Mouse (Mus musculus): ENCODE measurements at regions not wholly inside any gene's neighbourhood (a gene's known extent, or its start where the extent isn't known, plus 50 kb on each side); places are given as distances from the start of the nearest gene placed in this dataset.

GRCm38 (mm10) chr3:52728860-52729259 is 288.2 kb downstream of the Cog6 start:
- Histone ChIP-seq H3K27ac (replicated peaks; ENCODE audit: insufficient read depth, low read depth, low read length) (no peak overlapping the region), H3K4me1 (ENCODE audit: control insufficient read depth, insufficient read depth, low read length) (no peaks in the 10 kb centered on the region), H3K27me3 (ENCODE audit: control insufficient read depth, insufficient read depth, low read length) (no peaks in the 10 kb centered on the region), H3K36me3 (ENCODE audit: control insufficient read depth, insufficient read depth, low read length) (no peaks in the 10 kb centered on the region), H3K9ac (ENCODE audit: low read depth, low read length) (no peak overlapping the region), H3K79me2 (ENCODE audit: control insufficient read depth, insufficient read depth, low read length) (no peaks in the 10 kb centered on the region), H3K4me3 (ENCODE audit: insufficient read depth, low read depth, low read length) (no peak overlapping the region)
- DNase-seq (ENCODE audit: extremely low read depth, low read depth, low spot score), result no peak
- WGBS, result 53% methylated on average over 6 of the region's 6 CpGs
- TF ChIP-seq CTCF (IDR thresholded peaks at IDR 0.05; ENCODE audit: low read depth, low read length) (no peak), POLR2A (IDR thresholded peaks at IDR 0.05; ENCODE audit: extremely low read depth, insufficient read depth, low read length) (no peak)

- TF ChIP-seq CTCF (IDR thresholded peaks at IDR 0.05; ENCODE audit: low read depth, low read length), result no peak
- no peak for TF ChIP-seq POLR2A (IDR thresholded peaks at IDR 0.05; ENCODE audit: extremely low read depth, insufficient read depth, low read length)
- Histone ChIP-seq H3K4me3 (ENCODE audit: insufficient read depth, low read depth, low read length) (no peak overlapping the region), H3K9ac (ENCODE audit: low read depth, low read length) (no peak overlapping the region), H3K4me1 (ENCODE audit: control insufficient read depth, insufficient read depth, low read length) (no peaks in the 10 kb centered on the region), H3K79me2 (ENCODE audit: control insufficient read depth, insufficient read depth, low read length) (no peaks in the 10 kb centered on the region), H3K36me3 (ENCODE audit: control insufficient read depth, insufficient read depth, low read length) (no peaks in the 10 kb centered on the region), H3K27ac (replicated peaks; ENCODE audit: insufficient read depth, low read depth, low read length) (no peak overlapping the region), H3K27me3 (ENCODE audit: control insufficient read depth, insufficient read depth, low read length) (no peaks in the 10 kb centered on the region)
- WGBS, result 93% methylated on average over 5 of the region's 5 CpGs
- no peak for DNase-seq (ENCODE audit: extremely low read depth, low read depth, low spot score)
These were observed 288.6 kb downstream of the Cog6 start for GRCm38 (mm10) chr3:52728426-52728825.

- TF ChIP-seq CTCF (IDR thresholded peaks at IDR 0.05; ENCODE audit: low read depth, low read length), result no peak
- no peak for TF ChIP-seq POLR2A (IDR thresholded peaks at IDR 0.05; ENCODE audit: extremely low read depth, insufficient read depth, low read length)
- H3K4me1 ChIP-seq (ENCODE audit: control insufficient read depth, insufficient read depth, low read length), result no peaks in the 10 kb centered on the region
- 85% methylated on average over 3 of the region's 3 CpGs for WGBS
- no peak overlapping the region for H3K4me3 ChIP-seq (ENCODE audit: insufficient read depth, low read depth, low read length)
- peak; percentile 51 for DNase-seq (ENCODE audit: extremely low read depth, low read depth, low spot score)
- no peaks in the 10 kb centered on the region for H3K27me3 ChIP-seq (ENCODE audit: control insufficient read depth, insufficient read depth, low read length)
- no peaks in the 10 kb centered on the region for H3K79me2 ChIP-seq (ENCODE audit: control insufficient read depth, insufficient read depth, low read length)
- H3K36me3 ChIP-seq (ENCODE audit: control insufficient read depth, insufficient read depth, low read length), result no peaks in the 10 kb centered on the region
- no peak overlapping the region for H3K27ac ChIP-seq (replicated peaks; ENCODE audit: insufficient read depth, low read depth, low read length)
- no peak overlapping the region for H3K9ac ChIP-seq (ENCODE audit: low read depth, low read length)
These were observed 292.7 kb downstream of the Cog6 start for GRCm38 (mm10) chr3:52724354-52724753.

- no peak for TF ChIP-seq CTCF (IDR thresholded peaks at IDR 0.05; ENCODE audit: low read depth, low read length)
- TF ChIP-seq POLR2A (IDR thresholded peaks at IDR 0.05; ENCODE audit: extremely low read depth, insufficient read depth, low read length), result no peak
- H3K27ac ChIP-seq (replicated peaks; ENCODE audit: insufficient read depth, low read depth, low read length), result no peak overlapping the region
- H3K27me3 ChIP-seq (ENCODE audit: control insufficient read depth, insufficient read depth, low read length), result no peaks in the 10 kb centered on the region
- H3K9ac ChIP-seq (ENCODE audit: low read depth, low read length), result no peak overlapping the region
- no peaks in the 10 kb centered on the region for H3K4me1 ChIP-seq (ENCODE audit: control insufficient read depth, insufficient read depth, low read length)
- H3K36me3 ChIP-seq (ENCODE audit: control insufficient read depth, insufficient read depth, low read length), result no peaks in the 10 kb centered on the region
- H3K4me3 ChIP-seq (ENCODE audit: insufficient read depth, low read depth, low read length), result no peak overlapping the region
- H3K79me2 ChIP-seq (ENCODE audit: control insufficient read depth, insufficient read depth, low read length), result no peaks in the 10 kb centered on the region
- no peak for DNase-seq (ENCODE audit: extremely low read depth, low read depth, low spot score)
- WGBS, result 98% methylated on average over 2 of the region's 2 CpGs
These were observed 294.1 kb downstream of the Cog6 start for GRCm38 (mm10) chr3:52722946-52723345.

GRCm38 (mm10) chr3:52719181-52719580 is 297.9 kb downstream of the Cog6 start:
- TF ChIP-seq CTCF (IDR thresholded peaks at IDR 0.05; ENCODE audit: low read depth, low read length), result no peak
- TF ChIP-seq POLR2A (IDR thresholded peaks at IDR 0.05; ENCODE audit: extremely low read depth, insufficient read depth, low read length), result no peak
- no peak for DNase-seq (ENCODE audit: extremely low read depth, low read depth, low spot score)
- Histone ChIP-seq H3K27me3 (ENCODE audit: control insufficient read depth, insufficient read depth, low read length) (no peaks in the 10 kb centered on the region), H3K4me3 (ENCODE audit: insufficient read depth, low read depth, low read length) (no peak overlapping the region), H3K9ac (ENCODE audit: low read depth, low read length) (no peak overlapping the region), H3K27ac (replicated peaks; ENCODE audit: insufficient read depth, low read depth, low read length) (no peak overlapping the region), H3K79me2 (ENCODE audit: control insufficient read depth, insufficient read depth, low read length) (no peaks in the 10 kb centered on the region), H3K4me1 (ENCODE audit: control insufficient read depth, insufficient read depth, low read length) (no peaks in the 10 kb centered on the region), H3K36me3 (ENCODE audit: control insufficient read depth, insufficient read depth, low read length) (no peaks in the 10 kb centered on the region)
- WGBS, result 92% methylated on average over 3 of the region's 3 CpGs

GRCm38 (mm10) chr3:52717324-52717723 is 299.7 kb downstream of the Cog6 start:
- Histone ChIP-seq H3K27ac (replicated peaks; ENCODE audit: insufficient read depth, low read depth, low read length) (no peak overlapping the region), H3K79me2 (ENCODE audit: control insufficient read depth, insufficient read depth, low read length) (no peaks in the 10 kb centered on the region), H3K27me3 (ENCODE audit: control insufficient read depth, insufficient read depth, low read length) (no peaks in the 10 kb centered on the region), H3K9ac (ENCODE audit: low read depth, low read length) (no peak overlapping the region), H3K36me3 (ENCODE audit: control insufficient read depth, insufficient read depth, low read length) (no peaks in the 10 kb centered on the region), H3K4me3 (ENCODE audit: insufficient read depth, low read depth, low read length) (no peak overlapping the region), H3K4me1 (ENCODE audit: control insufficient read depth, insufficient read depth, low read length) (no peaks in the 10 kb centered on the region)
- no peak for TF ChIP-seq POLR2A (IDR thresholded peaks at IDR 0.05; ENCODE audit: extremely low read depth, insufficient read depth, low read length)
- DNase-seq (ENCODE audit: extremely low read depth, low read depth, low spot score), result peak; percentile 65
- WGBS, result 42% methylated on average over 5 of the region's 5 CpGs
